Mouse (Mus musculus): Measurements from ENCODE around the gene Hfe.
"Not testable (repeated sequence)": the region's sequence is repeated elsewhere in the genome, so short reads cannot be mapped to it uniquely, and the experiment has no call there.

The Hfe gene

DNA sequence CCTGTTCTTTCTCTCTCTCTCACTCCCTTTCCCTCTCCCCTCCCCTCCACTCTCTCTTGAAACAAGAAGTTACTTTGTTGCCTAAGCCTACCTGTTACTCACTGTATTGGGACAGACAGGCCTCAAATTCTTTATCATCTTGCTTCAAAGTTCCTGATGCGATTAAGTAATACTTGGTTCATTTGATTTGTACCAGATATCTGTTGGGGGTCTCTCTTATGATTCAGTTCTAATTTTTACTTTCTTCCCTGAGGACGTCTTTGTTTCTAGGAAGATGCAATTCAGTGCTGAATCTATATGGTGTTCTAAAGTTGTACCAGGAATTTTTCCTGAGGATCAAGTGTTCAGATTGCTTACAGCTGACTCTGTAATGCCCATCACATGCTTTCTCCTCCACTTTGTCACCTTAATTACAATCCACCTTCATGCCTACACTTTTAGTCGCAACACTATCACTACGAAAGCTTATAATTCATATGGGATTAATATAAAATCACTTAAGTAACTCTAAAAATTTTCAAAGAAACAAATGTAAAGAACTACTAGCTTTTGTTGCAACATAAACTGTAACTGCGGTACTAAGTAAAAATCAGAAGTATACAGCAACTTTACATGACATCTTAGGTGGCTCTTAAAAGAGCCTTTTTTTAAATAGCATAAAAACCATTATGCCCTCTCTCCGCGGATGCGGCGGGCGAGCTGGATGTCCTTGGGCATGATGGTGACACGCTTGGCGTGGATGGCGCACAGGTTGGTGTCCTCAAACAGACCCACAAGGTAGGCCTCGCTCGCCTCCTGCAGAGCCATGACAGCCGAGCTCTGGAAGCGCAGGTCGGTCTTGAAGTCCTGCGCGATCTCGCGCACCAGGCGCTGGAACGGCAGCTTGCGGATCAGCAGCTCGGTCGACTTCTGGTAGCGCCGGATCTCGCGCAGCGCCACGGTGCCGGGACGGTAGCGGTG lies 34.0 kb upstream of the Hfe start:
- DNase-seq (ENCODE audit: low spot score), result no peak

DNA sequence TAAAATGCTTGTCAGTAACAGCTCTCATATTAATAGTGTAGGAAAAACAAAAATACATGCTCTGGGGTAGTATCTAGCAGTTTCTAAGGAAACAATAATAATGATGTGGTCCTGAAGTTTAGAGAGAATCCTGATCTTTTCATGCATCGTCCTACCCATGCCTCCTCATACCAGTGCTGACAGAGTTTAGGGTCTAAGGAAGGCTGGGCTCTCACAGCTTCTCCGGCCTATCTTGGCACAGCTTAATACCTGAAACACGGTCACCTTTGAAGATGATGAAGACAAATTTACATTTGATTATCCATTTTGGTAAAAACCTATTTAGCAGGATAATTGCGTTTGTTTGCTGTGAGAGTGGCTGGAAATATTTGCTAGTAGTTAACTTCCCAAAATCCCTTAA lies 33.3 kb upstream of the Hfe start:
- DNase-seq (ENCODE audit: low spot score), result no peak

DNA sequence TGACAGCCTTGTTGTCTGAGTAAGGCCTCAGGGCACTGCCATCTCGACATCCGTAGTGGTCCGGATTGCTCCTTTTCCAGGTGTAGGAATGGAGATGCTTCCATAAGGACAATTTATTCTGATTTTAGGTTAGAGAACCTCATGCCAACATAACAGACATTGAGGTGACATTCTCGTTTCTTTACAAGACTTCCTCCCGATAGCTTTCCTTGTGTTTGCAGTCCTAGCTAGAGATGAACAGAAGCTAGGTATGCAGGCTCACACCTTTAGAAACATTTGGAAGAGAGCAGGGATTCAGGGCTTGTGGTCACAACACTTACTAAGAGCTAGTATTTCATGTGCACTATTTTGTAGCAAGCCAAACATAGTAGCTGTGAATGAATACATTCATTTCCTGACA lies 32.6 kb upstream of the Hfe start:
- no peak for DNase-seq (ENCODE audit: low spot score)

DNA sequence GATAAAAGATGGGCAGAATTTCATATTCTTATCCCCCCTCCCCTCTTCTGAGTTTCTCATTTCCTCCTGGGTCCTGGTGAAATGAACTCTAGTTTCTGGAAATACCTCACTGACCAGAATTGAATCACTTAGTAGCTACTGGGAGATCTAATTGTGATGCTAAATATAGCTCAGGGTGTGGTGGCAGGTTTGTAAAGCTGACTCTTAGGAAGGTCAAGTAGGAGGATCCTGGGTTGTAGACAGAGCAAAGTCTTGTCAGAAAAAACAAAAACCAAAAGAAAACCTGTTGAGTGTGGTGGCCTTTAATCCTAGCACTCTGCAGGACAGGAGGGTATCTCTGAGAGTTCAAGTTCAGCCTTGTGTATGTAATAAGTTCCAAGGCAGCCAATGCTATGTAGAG lies 31.4 kb upstream of the Hfe start:
- DNase-seq (ENCODE audit: low spot score), result no peak

DNA sequence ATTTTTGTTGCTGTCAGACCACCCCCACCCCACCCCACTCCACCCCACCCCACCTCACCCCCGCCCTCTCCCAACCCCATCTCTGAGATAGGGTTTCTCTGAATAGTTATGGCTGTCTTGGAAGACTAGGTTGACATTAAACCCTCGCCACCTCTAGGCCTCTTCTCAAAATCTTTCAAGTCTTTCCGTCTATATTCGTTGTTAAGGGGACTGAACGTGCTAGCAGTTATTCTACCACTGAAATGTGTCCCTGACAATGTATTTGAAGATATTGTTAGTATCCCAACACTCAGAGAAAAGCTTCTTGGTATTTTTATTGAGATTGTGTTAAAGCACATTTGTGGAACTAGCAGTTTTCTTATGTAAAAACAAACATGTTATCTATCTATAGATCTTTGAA lies 30.3 kb upstream of the Hfe start:
- no peak for DNase-seq (ENCODE audit: low spot score)

DNA sequence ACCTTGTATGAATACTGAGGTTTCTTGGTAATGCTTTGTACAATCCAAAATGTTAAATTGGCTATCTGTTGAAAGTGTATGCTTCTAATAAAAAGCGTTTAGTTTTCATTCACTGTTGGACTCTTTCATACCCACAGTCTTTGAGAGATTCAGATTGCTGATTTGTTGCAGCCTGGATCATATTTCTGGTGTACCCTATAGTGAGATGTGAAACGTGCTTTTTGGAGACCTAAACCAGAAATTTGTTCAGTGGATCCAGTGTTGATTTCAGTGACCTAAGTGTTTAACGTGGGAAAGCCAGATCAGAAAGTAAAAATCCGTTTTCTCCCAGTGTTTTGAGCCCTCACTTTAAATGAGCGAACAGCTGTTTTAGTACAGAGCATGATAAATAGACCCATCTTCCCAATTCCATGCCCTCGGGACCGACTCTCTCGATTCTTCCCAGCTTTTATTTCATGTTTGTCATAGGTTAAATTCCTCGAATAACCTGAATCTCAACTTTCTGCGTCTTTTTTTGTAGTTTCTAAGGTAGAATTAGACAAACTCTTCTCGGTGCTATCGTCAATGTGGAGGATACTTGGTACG lies 29.7 kb upstream of the Hfe start:
- no peak for DNase-seq (ENCODE audit: low spot score)

DNA sequence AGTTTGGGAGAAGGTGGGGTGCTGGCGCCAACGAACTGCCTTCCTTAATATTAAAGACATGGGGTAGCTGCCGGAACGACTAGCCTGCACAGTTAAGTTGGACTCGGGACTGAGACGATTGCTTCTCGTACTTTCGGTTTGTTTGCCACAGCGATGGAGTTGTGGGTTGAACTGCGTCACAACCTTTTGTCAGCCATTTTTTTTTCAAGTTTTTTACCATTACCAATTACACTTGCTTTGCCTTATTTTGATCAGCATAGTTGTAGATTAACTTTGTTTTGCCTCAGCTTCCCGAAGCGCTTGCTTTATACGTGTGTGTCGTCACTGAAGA lies 29.2 kb upstream of the Hfe start:
- DNase-seq (ENCODE audit: low spot score), result no peak

DNA sequence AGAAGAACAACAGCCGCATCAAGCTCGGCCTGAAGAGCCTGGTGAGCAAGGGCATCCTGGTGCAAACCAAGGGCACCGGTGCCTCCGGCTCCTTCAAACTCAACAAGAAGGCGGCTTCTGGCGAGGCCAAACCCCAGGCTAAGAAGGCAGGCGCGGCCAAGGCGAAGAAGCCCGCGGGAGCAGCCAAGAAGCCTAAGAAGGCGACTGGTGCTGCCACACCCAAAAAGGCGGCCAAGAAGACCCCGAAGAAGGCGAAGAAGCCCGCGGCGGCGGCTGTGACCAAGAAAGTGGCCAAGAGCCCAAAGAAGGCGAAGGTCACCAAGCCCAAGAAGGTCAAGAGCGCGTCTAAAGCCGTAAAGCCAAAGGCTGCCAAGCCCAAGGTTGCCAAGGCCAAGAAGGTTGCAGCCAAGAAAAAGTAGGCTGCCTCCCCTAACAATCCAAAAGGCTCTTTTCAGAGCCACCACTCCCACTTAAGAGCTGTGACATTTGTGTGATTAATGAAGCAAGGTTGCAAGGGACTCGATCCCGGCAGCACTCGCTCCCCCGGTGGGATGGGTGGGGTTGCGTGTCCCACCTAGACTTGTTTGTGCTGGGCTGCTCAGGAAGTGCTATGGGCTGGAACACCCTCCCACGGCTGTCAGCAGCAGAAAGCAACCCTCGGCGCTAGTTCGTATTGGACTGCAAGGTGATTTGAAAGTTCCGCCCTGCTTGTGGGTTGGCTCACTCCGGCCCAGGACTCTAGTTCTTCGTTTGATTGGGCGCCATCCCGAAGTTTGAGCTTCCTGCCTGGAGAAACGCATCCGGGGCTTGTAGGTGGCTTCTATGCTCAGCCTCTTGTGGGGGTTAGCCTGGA lies 28.6 kb upstream of the Hfe start:
- DNase-seq (ENCODE audit: low spot score), result peak; percentile 94

DNA sequence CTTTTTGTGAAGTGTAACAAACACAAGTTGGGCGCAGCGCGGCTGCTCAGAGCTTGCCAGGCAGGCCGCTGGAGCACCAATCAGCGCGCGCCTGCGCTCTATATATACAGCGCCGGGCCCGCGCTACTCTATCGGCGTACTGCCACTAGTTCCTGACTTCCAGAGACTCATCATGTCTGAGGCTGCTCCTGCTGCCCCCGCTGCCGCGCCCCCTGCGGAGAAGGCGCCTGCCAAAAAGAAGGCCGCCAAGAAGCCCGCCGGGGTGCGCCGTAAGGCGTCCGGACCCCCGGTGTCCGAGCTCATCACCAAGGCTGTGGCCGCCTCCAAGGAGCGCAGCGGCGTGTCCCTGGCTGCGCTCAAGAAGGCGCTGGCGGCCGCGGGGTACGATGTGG lies 28.0 kb upstream of the Hfe start, which contains the start of gene Hist1h1c:
Gene Hist1h1c, plus strand, starts transcription at position 132 of the 392 bp plus-strand sequence.
- peak; percentile 92 for DNase-seq (ENCODE audit: low spot score)

DNA sequence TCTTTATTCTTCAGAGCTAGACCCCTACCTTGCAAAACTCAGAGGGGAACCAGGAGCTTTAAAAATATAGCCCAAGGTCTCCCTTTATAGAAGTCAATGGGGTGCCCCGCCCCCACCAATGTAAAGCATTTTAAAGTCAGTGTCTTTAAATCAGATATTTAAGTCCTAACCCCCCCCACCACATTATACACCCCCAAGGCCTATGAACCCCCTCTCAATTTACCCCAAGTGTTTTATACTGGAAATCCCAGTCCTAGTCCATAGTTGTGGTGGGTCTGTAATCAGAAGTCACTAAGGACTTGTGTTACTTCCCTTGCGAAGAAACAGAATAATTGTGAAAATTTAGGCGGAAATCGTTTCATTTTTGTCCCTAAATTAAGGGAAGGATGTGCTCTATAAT lies 27.4 kb upstream of the Hfe start:
- DNase-seq (ENCODE audit: low spot score), result no peak

DNA sequence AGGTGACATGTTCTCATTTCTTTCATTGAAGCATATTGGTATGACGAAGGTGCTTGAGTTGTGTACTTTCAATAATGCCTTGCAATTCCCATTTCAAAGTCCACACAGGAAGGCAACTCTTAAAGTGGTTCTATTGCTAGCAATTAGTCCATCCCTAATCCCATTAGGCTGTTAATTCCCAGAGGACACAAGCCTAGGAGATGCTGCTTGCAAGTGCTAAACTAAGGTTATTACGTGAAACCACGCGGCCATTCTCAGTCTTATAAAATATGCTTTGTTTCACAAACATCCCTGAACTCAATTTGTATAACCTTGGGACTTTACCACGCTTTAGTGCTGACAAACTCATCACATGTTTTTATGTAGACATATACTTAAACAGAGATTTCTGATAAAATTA lies 26.4 kb upstream of the Hfe start:
- DNase-seq (ENCODE audit: low spot score), result no peak

DNA sequence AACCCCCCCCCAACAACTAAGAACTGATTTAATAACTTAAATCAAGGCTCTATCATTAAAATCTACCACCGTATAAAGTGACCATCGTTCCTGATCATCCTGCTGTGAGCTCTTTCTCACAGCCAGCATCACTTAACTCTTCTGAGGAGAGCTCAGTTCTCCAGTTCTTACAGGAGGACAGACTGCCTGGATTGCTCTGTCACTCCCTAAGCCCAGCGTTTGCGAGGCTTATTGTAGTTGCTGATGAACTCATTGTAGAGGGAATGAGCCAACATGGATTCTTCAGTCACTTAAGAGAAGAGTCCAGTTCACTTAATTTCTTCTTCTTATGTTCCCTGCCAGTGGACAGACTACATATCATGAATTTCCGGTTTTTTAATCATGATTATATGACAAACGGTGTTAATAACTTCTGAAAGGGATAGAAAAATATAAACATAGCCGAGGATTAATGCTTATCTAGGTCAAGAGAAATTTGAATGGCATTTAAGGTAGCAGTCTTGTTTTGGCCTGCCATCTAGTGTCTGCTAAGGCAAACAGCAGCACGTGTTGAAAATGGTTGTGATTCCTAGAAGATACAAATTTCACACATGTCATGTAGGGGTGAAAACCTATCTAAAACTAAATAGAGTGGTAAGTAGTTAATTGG lies 21.6 kb upstream of the Hfe start:
- DNase-seq (ENCODE audit: low spot score), result no peak

DNA sequence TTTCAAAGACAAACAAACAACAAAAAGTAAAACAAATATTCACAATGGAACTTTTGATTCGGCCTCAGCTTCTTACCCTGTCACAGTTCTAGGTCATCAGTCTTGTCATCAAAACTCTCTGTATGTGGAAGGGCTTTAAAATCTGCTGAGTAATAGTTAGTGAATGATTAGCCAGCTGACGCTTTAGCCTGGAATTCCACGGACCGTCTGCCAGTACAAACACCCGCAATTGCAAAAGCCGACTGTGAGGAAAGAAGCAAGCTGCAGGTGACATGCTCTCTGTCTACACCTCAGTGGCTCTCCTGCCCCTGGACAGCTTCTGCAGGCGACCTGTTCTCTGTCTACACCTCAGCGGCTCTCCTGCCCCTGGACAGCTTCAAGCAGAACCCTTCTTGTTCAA lies 19.8 kb upstream of the Hfe start:
- DNase-seq (ENCODE audit: low spot score), result peak; percentile 39

DNA sequence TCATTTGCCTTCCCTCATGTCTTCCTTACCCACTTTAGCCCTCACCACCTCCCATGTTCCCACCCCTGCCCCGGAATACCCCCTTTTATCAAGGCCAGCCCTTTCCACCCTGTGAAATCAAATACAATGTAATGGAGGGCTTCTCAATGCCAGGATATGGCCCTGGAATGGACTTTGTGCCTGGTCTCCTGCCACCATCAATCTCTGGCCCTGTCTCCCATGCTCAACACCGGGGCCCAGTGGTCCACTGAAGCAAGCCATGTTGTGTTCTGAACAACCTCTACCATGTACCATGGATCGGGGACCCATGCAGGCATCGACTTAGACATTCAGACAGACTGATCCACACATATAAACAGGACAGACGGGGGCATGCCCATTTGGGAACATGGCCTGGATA lies 19.1 kb upstream of the Hfe start:
- no peak for DNase-seq (ENCODE audit: low spot score)

DNA sequence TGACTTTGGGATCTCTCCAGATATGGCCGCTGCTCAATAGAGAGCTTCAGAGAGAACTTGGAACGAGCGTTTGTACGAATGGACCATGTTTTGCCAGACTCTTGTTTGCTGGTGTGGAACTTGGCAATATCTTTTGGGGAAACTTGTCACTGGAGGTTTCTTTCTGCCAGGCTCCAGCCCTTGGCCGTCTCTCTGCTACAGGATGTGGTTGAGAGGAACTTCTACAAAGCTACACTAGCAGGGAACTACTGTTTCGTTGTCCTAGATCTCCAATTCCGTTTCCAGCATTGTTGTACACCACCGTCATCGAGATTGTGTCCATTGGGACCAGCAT lies 18.5 kb upstream of the Hfe start:
- DNase-seq (ENCODE audit: low spot score), result no peak

DNA sequence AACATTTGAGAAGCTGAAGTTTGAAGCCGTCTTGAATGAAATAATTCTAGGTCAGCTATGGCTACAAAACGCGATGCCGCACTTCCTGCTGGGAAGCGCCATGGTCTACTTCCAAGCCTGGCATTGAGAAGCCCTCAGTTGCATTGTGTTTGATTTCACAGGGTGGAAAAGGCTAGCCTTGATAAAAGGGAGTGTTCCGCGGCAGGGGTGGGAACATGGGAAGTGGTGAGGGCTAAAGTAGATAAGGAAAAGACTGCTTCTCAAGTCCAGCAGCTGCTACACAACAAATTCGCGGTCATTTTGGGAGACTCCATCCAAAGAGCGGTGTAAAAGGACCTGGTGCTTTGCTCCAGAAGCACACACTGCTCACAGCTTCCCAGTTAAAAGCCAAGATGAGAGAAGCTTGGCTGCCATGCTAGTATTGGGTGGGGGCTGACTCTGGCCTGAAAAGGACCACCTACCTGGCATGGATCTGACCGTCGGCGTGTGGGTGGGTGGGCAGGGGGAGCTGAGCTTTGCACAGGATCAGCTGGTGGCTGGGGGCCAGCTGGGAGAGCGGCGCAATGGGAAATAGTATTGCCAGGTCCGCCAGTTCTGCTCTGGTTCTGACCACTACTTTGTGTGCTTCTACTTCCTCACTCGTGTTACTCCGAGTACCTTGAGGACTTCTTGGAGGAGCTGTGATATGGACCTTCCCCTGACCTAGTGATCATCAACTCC lies 18.0 kb upstream of the Hfe start:
- DNase-seq (ENCODE audit: low spot score), result no peak

DNA sequence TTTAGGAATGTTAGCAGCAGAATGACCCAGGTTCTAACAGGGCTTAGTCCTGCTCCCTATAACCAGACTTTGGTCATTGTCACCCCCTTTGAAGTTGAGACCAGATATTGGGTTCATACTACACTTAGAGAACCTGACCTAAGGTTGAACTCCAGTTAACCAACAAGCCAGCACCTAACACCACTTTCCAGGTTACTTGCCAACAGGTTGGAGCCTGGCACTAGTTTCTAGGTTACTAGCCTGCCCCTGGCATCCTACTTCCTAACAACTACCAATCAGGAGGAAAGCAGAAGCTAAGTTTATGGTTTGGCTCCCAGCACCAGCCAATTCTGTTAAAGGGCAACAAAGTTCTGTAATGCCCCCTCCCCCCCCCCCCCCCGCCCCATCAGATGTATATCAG lies 14.6 kb upstream of the Hfe start:
- no peak for DNase-seq (ENCODE audit: low spot score)

DNA sequence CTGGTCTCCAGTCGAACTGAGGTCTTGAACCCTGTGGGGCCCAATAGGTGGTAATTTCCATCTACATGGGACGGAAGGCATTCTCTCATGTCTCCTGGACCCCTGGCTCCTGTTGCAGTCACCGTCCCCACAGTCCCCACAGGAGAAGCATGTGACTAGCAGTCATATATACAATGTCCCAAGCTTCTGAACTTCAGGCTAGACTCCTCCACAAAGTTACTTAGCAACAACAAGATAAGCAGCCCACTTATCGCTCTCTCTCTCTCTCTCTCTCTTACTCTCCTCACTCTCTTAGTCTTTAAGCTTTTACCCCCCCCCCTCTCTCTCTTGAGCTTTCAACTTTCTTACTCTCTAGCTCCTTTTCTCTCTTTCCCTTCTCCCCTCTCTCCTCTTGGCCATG lies 13.6 kb upstream of the Hfe start:
- no peak for DNase-seq (ENCODE audit: low spot score)

DNA sequence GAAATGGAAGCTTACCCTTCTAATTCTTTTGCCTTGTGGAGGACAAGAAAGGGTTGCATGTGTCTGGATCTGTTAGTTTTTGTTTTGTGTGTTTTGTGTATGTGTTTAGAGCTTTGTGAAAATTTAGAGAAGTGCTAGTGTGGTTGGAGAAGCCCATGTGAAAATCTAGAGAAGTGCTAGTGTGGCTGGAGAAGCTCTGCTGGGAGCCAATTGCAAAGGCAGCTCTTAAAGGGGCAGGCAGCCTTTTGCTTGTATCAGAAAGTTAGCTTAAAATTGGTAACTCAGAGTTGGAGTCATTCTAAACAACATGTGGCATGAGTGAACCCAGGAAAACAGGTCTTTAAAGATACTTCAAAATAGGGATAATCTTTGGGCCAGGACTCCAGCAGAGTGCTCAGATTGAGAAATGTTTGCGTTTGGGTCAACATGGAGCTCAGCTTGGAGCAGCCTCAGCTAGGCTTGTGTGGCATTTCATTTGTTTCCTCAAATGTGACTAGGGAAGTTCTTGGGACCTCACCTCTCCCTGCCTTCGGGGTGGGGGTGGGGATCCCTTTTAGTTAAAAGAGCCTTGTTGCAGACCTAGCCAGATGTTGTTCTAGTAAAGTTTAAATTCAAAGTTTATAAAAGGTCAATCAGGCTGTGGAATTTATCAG lies 7.1 kb upstream of the Hfe start:
- DNase-seq (ENCODE audit: low spot score), result not testable (repeated sequence)

DNA sequence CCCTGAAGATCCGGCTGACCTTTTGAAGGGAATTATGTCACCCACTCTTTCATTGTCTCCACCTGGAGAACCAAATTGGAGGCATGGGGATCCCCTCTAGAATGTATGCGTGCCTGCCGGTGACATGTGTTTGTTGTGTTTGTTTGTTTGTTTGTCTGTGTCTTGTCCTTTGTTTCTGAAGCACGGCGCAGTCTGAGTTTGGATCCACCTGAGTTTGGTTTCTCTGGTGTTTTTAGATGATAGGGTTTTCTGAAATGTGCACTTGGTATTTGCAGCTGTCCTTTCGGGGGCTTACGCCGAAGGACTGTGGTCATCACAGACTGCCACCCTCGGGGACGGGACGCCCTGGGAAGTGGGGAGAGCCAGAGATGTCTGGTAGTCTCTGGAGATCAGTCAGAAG lies 6.5 kb upstream of the Hfe start:
- no peak for DNase-seq (ENCODE audit: low spot score)

Data from urinary bladder, postnatal 14 days (tissue).